Mouse (Mus musculus) liver (tissue): ENCODE measurements around the gene Pde4d.

ENCODE experiments used
- DNase-seq: peaks from one replicate; pipeline ENCODE4 v3.0.0-alpha.2; 2020; ENCODE audit warnings: mixed read lengths

Pde4d gene

DNA sequence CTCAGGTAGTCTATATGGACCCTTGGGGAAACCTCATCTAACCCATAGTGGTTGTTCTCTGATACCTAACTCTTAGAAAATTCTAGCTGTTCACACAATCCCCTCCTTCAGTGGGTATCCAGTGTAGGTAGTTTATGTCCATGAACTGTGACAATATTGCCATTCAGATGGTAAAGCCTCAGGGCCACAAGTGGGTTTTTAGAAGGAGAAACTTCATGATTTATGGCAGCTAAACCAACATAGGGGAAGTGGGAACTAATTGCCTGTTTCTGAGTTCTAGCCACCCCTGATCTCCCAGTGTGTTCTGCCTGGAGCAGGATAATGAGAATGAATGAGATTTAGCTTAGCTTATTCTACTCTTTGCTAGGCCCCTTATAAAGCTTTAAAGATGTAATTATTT, 43.1 kb downstream of the Pde4d start:
- no peak for DNase-seq

DNA sequence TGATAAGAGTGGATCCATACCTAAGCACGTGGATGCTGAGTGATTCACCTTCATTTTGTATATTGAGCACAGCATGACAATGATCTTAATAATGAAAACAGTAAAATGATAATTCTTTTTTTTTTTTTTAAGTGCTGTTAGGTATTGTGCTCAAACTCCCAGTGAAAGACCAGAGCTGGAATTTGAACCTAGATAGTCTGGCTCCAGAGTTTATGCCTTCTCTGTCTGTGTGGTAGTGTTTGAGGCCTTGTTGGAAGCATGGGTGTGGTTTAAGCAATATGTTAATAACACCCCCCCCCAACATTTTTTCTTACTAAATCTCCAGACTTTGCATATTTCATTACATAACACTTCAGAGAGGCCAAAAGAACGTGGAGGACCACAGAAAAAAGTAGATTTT, 44.6 kb downstream of the Pde4d start:
- DNase-seq: no peak

DNA sequence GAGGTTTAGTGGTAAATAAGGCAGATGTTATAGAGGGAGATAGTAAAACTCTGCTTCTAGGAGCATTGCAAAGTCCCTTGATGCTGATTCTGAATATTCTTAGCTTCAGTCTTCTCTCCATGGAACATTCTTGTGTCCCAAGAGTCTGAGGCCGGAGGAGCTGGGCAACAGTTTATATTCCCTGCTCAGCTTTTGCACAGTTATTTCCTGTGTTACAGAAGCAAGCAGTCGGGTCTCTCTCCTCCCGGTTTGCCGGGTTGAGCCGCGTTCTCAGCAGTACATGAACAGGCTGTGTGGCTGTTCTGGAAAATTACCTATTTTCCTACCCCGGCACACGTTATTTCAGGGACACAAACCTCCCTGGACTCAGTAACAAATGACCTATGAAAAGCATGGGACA, 48.0 kb downstream of the Pde4d start:
- DNase-seq: no peak

GRCm38 (mm10) chr13:108498247-108498743, 48.5 kb downstream of the Pde4d start:
- peak; percentile 3 for DNase-seq

GRCm38 (mm10) chr13:108498773-108499313, 49.1 kb downstream of the Pde4d start:
- DNase-seq: no peak

GRCm38 (mm10) chr13:108501386-108501785, 51.6 kb downstream of the Pde4d start:
- no peak for DNase-seq

- DNase-seq: no peak
Measured at GRCm38 (mm10) chr13:108524548-108524947, 74.8 kb downstream of the Pde4d start.

DNA sequence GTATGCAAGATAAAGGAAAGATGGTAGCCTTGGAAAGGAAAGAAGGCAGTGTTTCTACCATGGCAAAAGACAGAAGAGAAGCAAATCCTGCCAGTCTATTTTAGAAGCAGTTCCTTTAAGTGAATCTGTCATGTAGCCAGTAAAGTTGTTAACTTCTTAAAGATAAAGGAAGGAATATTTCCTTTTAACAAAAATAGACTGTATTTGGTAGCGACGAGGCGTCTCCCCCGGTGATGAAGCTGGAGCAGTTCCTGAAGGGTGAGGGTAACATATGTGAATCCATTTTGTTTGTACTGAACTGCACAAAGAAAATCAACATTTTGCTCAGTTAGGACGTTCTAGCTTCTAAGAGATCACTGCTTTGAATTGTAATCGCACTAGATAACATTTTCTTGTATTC, 75.2 kb downstream of the Pde4d start:
- no peak for DNase-seq

DNA sequence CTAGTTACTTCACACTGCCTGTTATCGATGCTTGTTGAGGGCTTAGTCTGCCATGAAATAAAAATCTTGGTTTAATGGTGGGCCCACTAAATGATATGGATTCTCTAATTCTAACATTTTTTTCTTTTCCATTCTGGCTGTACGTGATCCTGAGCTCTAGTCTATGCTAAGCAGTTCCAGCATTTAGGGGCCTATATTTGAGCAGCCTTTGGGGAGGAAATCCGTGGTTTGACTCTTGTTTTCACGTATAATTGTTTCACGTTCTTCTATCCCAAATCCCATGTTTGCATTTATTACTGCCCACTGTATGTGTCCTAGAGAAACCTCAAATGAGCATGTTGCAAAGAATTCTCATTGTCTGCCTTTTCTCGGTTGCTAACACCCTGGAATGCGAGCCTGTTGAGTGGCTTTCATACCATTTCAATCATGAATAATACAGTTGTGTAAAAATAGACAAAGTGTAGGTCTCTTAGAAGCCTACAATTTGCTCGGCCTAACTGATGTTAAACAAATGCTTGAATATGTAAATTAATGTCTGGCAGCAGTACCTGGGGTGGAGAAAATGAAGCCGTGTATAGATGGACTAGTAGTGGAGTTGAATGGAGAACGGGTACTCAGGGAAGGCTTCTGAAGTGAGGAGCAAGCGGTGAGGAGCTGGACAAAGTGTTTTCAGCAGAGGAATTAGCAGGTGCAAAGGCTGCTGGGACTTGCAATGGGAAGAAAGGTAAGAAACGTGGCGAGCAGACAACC, 76.7 kb downstream of the Pde4d start:
- DNase-seq: no peak

DNA sequence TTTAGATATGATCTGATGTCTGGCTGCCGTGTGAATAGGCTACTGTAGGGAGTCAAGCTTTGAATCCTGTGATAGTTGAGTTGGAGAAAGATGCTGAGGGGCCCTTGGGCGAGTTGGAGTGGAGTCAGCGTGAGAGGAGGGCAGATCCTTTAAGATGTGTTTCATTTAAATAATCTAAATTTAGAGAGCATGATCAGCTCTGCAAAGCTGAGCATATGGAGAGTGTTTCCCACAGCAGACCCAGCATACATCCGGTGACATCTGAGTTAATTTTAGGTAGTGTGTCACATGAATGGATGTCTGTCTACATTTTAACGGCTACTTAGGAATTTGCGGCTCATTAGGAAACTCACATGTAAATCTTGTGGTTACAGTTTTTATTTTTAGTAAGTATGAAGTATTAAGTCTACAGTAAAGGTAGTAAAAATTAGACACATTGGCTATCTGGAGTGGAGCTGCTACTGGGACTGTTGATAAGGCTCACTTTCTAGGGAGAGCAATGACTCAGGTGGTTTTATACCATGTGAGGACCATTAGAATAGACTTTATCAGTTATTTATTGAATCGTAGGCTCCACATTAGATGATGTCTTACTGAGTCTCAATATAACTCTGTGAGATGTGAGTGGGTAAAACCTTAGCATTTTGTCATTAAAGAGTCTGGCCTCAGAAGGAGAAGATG, 77.5 kb downstream of the Pde4d start:
- no peak for DNase-seq

- no peak for DNase-seq
Measured at GRCm38 (mm10) chr13:108528343-108528742, 78.6 kb downstream of the Pde4d start.

GRCm38 (mm10) chr13:108532875-108533274, 83.1 kb downstream of the Pde4d start:
- DNase-seq: no peak

GRCm38 (mm10) chr13:108536436-108536835, 86.7 kb downstream of the Pde4d start:
- no peak for DNase-seq

DNA sequence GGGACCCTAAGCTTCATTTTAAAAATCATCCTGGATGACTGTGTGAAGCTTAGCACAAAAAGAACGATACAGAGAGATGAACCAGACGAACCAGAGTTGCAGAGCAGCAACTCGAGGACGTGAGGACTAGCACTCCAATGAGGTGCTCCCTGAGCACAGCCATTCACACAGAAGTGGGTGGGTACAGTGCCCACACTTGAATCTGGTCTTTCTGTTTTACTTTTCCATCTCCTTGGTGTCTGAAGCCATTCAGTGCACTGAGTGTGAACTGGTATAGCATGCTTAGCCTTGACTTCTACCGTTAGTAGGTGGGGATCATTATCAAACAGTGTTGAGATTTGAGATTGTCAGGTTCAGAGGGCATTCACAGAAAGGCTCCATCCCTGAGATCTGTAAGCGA, 87.2 kb downstream of the Pde4d start:
- DNase-seq: no peak

DNA sequence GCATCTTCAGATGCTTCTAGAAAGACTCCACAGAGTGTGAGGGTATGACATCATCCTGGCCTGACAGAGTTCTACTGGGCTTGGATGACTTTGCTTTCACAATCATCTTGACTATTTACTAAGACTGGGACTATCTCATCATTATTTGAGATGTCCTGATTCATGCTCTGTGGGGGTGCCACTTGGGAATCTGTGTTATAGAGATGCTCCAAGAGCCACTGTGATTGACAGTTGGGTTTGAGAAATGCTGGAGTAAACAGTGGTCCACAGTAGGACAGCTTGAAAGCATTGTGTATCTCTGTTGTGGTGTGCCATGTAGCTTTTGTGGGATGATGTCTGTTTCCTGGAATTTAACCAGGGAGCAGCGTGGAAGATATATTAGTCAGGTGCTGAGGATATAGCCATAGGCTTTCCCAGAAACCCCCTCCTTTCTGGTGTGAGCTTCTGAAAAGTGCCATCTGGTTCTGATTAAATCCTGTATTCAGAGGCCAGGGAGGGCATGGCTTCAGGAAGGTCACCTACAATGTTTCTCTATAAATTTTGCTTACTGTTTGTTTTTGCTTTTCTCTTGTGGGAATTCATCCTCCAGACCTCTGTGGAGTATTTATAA, 89.1 kb downstream of the Pde4d start:
- no peak for DNase-seq

GRCm38 (mm10) chr13:108541488-108541887, 91.7 kb downstream of the Pde4d start:
- DNase-seq: no peak

- no peak for DNase-seq
Measured at GRCm38 (mm10) chr13:108542342-108542761, 92.6 kb downstream of the Pde4d start.

DNA sequence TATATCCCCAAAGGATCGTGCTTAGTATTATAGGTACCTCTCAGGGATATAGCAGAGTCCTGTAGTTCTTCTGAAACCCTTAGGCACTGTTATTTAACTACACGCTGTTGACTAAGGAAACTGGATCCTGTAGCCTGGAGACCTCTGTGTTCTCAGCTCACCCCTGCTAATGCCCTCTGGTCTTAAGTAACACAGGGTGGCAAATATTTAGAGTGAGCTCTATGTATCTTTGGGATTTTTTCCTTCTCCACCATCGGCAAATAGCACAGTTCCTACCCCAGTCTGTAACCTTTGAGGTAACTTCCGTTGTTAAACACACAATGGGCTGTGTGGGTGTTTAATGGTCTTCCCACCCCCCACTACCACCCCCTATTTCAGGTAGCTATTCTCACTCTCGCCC, 102.5 kb downstream of the Pde4d start:
- DNase-seq: no peak

GRCm38 (mm10) chr13:108552995-108553394, 103.2 kb downstream of the Pde4d start:
- no peak for DNase-seq

- DNase-seq: no peak
Measured at GRCm38 (mm10) chr13:108554901-108555300, 105.2 kb downstream of the Pde4d start.

- no peak for DNase-seq
Measured at GRCm38 (mm10) chr13:108596938-108597337, 147.2 kb downstream of the Pde4d start.

DNA sequence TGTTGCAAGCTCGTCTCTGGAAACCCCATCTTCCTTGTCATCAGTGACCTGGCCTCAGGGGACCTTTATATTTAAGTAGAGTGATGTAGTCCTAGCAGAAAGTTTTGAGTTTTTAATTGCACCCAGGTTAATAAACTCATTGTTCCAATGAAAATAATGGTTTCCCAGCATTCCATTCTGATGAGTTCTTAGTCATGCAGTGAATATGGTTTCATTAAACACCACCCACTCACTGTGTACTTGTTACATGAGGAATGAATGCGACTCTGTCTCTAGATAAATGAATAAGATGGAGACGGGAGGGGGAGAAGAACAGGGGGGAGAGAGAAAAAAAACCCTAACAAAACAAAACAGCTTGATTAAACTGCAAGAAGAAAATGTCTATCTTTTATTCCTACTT, 148.9 kb downstream of the Pde4d start:
- DNase-seq: no peak

DNA sequence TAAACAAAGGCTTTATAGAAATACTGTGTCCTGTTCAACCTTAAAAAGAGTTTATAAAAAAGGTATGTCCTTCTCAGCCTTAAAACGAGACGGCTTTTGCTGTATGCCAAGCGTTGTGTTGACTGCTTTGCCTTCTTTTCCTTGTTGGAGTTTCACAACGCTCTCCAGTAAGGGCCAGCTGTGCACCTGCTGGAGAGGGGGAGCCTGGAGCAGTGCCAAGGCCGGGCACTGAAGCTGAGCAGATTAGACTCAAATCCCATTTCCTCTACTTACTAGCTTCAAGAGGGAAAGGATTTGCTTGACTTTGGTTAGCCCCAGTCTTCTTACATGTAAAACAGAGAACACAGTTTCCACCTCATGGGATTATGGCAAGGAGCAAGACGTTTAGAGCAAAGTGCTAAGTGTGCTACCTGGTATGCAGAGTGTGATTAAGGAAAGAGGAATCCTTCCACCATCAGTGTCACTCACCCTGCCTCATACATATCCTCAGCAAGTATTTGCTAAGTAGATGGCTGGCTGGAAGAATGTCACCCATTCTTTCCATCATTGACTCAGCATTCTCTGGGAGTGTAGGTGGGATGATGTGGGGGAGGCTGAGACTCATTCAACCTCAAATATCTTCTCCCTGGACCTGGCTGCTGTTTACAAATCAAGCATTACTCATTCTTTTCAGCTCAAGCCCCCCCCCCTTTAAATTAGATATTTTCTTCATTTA, 149.6 kb downstream of the Pde4d start:
- no peak for DNase-seq
